ENCODE assay signal across 15 mouse cellular contexts in genomic region chr1:113395267-113395824, GRCm38 (mm10).
"Had no signal": no experiment of that assay in that cellular context is flagged by ENCODE, and none has a peak within 500 bp of the region (broad histone marks: within the 10 kb centered on the region; RNA-seq: fewer than 3 reads in every experiment).

No protein-coding gene starts in this region.

- H3K4me1 ChIP-seq: limb, embryonic 13.5 days; liver, embryonic 15.5 days; midbrain, embryonic 10.5 days; neural tube, embryonic 15.5 days had no signal

- H3K27ac ChIP-seq: limb, embryonic 13.5 days; liver, embryonic 15.5 days; midbrain, embryonic 10.5 days; neural tube, embryonic 15.5 days; stomach, postnatal 0 days had no signal

- H3K9ac ChIP-seq: limb, embryonic 13.5 days; liver, embryonic 15.5 days; neural tube, embryonic 15.5 days had no signal

- H3K4me3 ChIP-seq: limb, embryonic 13.5 days; liver, embryonic 15.5 days; midbrain, embryonic 10.5 days; myocyte; neural tube, embryonic 15.5 days had no signal

- DNase-seq: kidney, adult 8-10 months; kidney, postnatal 25 days; left cerebral cortex, postnatal 4 days; lung, adult 2 months; lung, postnatal 36 days; midbrain, embryonic 14.5 days; right cerebral cortex, adult 18-20 months; thymus, postnatal 4 days had no signal

- ATAC-seq: lung, postnatal 0 days had no signal

- H3K36me3 ChIP-seq: limb, embryonic 13.5 days; liver, embryonic 15.5 days; midbrain, embryonic 10.5 days; neural tube, embryonic 15.5 days had no signal

- H3K9me3 ChIP-seq: limb, embryonic 13.5 days; liver, embryonic 15.5 days; midbrain, embryonic 10.5 days; neural tube, embryonic 15.5 days had no signal

- H3K4me2 ChIP-seq: limb, embryonic 13.5 days; liver, embryonic 15.5 days; neural tube, embryonic 15.5 days had no signal

- H3K27me3 ChIP-seq: limb, embryonic 13.5 days; liver, embryonic 15.5 days; neural tube, embryonic 15.5 days had no signal
